Mouse (Mus musculus) macrophage (primary cell): ENCODE data around the gene Cabp2. TPM values are rescaled to one million over a fixed set of nuclear protein-coding genes. Genes with fewer than 3 reads are reported as not detected.
A peak's percentile ranks its signal among the peaks of the same experiment; 100 is the strongest.
"Not testable (repeated sequence)": the region's sequence is repeated elsewhere in the genome, so short reads cannot be mapped to it uniquely, and the experiment has no call there.

Experiments
- H3K27ac ChIP-seq: fragments of 350-480 bp; formaldehyde crosslinking; 2 replicates; pipeline ENCODE4 v1.9.0; 2021
- H3K36me3 ChIP-seq: fragments of 350-480 bp; formaldehyde crosslinking; 2 replicates; pipeline ENCODE4 v1.9.0; 2021; ENCODE audit errors: inconsistent target
- H3K4me3 ChIP-seq: fragments of 350-480 bp; formaldehyde crosslinking; 2 replicates; pipeline ENCODE4 v1.9.0; 2021; ENCODE audit errors: inconsistent target
- H3K79me2 ChIP-seq: fragments of 350-480 bp; formaldehyde crosslinking; 2 replicates; pipeline ENCODE4 v1.9.0; 2021; ENCODE audit errors: inconsistent target
- WGBS: methylation state at CpG from one replicate; pipeline ENCODE4 v1.1.7; 2026; ENCODE audit warnings: inconsistent platforms; ENCODE audit not compliant: missing documents; 5-methylcytosine and 5-hydroxymethylcytosine counted together
- polyA plus RNA-seq: library from polyadenylated mRNA; stranded (reverse); fragments of 250-400 nt; gene quantifications from 3 replicates; pipeline ENCODE4 v1.2.4, GENCODE M21; 2018; ENCODE audit warnings: inconsistent platforms

Gene Cabp2
- polyA plus RNA-seq, 1 experiment from 2014 or later, result not detected

- WGBS, result 78% methylated on average over 25 of the region's 26 CpGs
- peaks cover 78% of the 10 kb centered on the region for H3K36me3 ChIP-seq
- peak overlapping the region; percentile 95 for H3K27ac ChIP-seq
- H3K79me2 ChIP-seq, result no peaks in the 10 kb centered on the region
- H3K4me3 ChIP-seq, result no peak overlapping the region
These were observed 30.9 kb downstream of the Cabp2 start for GRCm38 (mm10) chr19:4112063-4112960.

GRCm38 (mm10) chr19:4113186-4113805, 31.9 kb downstream of the Cabp2 start:
- H3K36me3 ChIP-seq, result peaks cover 77% of the 10 kb centered on the region
- no peak overlapping the region for H3K4me3 ChIP-seq
- peak overlapping the region; percentile 95 for H3K27ac ChIP-seq
- WGBS, result 4% methylated on average over 13 of the region's 13 CpGs
- peaks cover 6% of the 10 kb centered on the region; the same call in 1 of the 2 replicates for H3K79me2 ChIP-seq

- peaks cover 11% of the 10 kb centered on the region; the same call in 1 of the 2 replicates for H3K79me2 ChIP-seq
- WGBS, result 6% methylated on average over 5 of the region's 5 CpGs
- no peak overlapping the region for H3K4me3 ChIP-seq
- H3K36me3 ChIP-seq, result peaks cover 72% of the 10 kb centered on the region
- peak overlapping the region; percentile 95 for H3K27ac ChIP-seq
These were observed 32.4 kb downstream of the Cabp2 start for GRCm38 (mm10) chr19:4113806-4114230.

- WGBS, result 90% methylated on average over 10 of the region's 10 CpGs
- Histone ChIP-seq H3K27ac (peak overlapping the region; percentile 95; the same call in 1 of the 2 replicates), H3K4me3 (no peak overlapping the region), H3K36me3 (peaks cover 66% of the 10 kb centered on the region), H3K79me2 (peaks cover 18% of the 10 kb centered on the region; the same call in 1 of the 2 replicates)
These were observed 33.2 kb downstream of the Cabp2 start for GRCm38 (mm10) chr19:4114551-4114950.

GRCm38 (mm10) chr19:4115144-4115543, 33.8 kb downstream of the Cabp2 start:
- H3K27ac ChIP-seq, result no peak overlapping the region
- H3K79me2 ChIP-seq, result peaks cover 24% of the 10 kb centered on the region; the same call in 1 of the 2 replicates
- no peak overlapping the region for H3K4me3 ChIP-seq
- H3K36me3 ChIP-seq, result peaks cover 60% of the 10 kb centered on the region
- WGBS, result 96% methylated on average over 10 of the region's 10 CpGs

- 95% methylated on average over 11 of the region's 11 CpGs for WGBS
- Histone ChIP-seq H3K79me2 (peaks cover 31% of the 10 kb centered on the region; the same call in 1 of the 2 replicates), H3K36me3 (peaks cover 53% of the 10 kb centered on the region), H3K4me3 (no peak overlapping the region), H3K27ac (no peak overlapping the region)
These were observed 34.4 kb downstream of the Cabp2 start for GRCm38 (mm10) chr19:4115816-4116215.

GRCm38 (mm10) chr19:4117006-4117405, 35.6 kb downstream of the Cabp2 start:
- Histone ChIP-seq H3K36me3 (peaks cover 41% of the 10 kb centered on the region), H3K4me3 (no peak overlapping the region), H3K27ac (no peak overlapping the region), H3K79me2 (peaks cover 32% of the 10 kb centered on the region; the same call in 1 of the 2 replicates)
- 85% methylated on average over 2 of the region's 7 CpGs for WGBS

- Histone ChIP-seq H3K27ac (no peak overlapping the region), H3K4me3 (no peak overlapping the region), H3K79me2 (peaks cover 32% of the 10 kb centered on the region; the same call in 1 of the 2 replicates), H3K36me3 (peaks cover 35% of the 10 kb centered on the region)
- 94% methylated on average over 2 of the region's 2 CpGs for WGBS
These were observed 37.0 kb downstream of the Cabp2 start for GRCm38 (mm10) chr19:4118350-4118749.

GRCm38 (mm10) chr19:4119716-4120487, 38.5 kb downstream of the Cabp2 start:
- Histone ChIP-seq H3K27ac (no peak overlapping the region), H3K79me2 (peaks cover 32% of the 10 kb centered on the region; the same call in 1 of the 2 replicates), H3K36me3 (peaks cover 30% of the 10 kb centered on the region), H3K4me3 (no peak overlapping the region)
- WGBS, result 72% methylated on average over 6 of the region's 6 CpGs

GRCm38 (mm10) chr19:4120496-4120895, 39.1 kb downstream of the Cabp2 start:
- peak overlapping the region; percentile 39; the same call in 1 of the 2 replicates for H3K4me3 ChIP-seq
- peaks cover 24% of the 10 kb centered on the region for H3K36me3 ChIP-seq
- 79% methylated on average over 2 of the region's 2 CpGs for WGBS
- H3K27ac ChIP-seq, result peak overlapping the region; percentile 92; the same call in 1 of the 2 replicates
- peaks cover 32% of the 10 kb centered on the region; the same call in 1 of the 2 replicates for H3K79me2 ChIP-seq

- Histone ChIP-seq H3K27ac (peak overlapping the region; percentile 92), H3K36me3 (peaks cover 17% of the 10 kb centered on the region; the same call in 1 of the 2 replicates), H3K79me2 (peaks cover 35% of the 10 kb centered on the region; the same call in 1 of the 2 replicates), H3K4me3 (peak overlapping the region; percentile 39)
- WGBS, result 4% methylated on average over 38 of the region's 38 CpGs
These were observed 39.9 kb downstream of the Cabp2 start for GRCm38 (mm10) chr19:4121097-4121805.

GRCm38 (mm10) chr19:4121896-4122295, 40.5 kb downstream of the Cabp2 start:
- Histone ChIP-seq H3K79me2 (peaks cover 42% of the 10 kb centered on the region; the same call in 1 of the 2 replicates), H3K36me3 (peaks cover 10% of the 10 kb centered on the region; the same call in 1 of the 2 replicates), H3K27ac (peak overlapping the region; percentile 92)
- H3K4me3 ChIP-seq, result not testable (repeated sequence)
- 27% methylated on average over 6 of the region's 6 CpGs for WGBS
